Mouse (Mus musculus): ENCODE results near the gene Rack1.
"Not testable (repeated sequence)": the region's sequence is repeated elsewhere in the genome, so short reads cannot be mapped to it uniquely, and the experiment has no call there.

Rack1 gene

GRCm38 (mm10) chr11:48841213-48841612 is 41.1 kb downstream of the Rack1 start:
- no peak for DNase-seq (ENCODE audit: low spot score)

GRCm38 (mm10) chr11:48842378-48842792 is 42.3 kb downstream of the Rack1 start:
- DNase-seq (ENCODE audit: low spot score), result no peak

- DNase-seq (ENCODE audit: low spot score), result no peak
Measured at GRCm38 (mm10) chr11:48843202-48843601, 43.1 kb downstream of the Rack1 start.

GRCm38 (mm10) chr11:48844309-48844708 is 44.2 kb downstream of the Rack1 start:
- no peak for DNase-seq (ENCODE audit: low spot score)

GRCm38 (mm10) chr11:48845244-48845815 is 45.2 kb downstream of the Rack1 start:
- no peak for DNase-seq (ENCODE audit: low spot score)

GRCm38 (mm10) chr11:48846362-48846761 is 46.2 kb downstream of the Rack1 start:
- DNase-seq (ENCODE audit: low spot score), result not testable (repeated sequence)

- DNase-seq (ENCODE audit: low spot score), result no peak
Measured at GRCm38 (mm10) chr11:48846881-48847280, 46.7 kb downstream of the Rack1 start.

- no peak for DNase-seq (ENCODE audit: low spot score)
Measured at GRCm38 (mm10) chr11:48850240-48850639, 50.1 kb downstream of the Rack1 start.

GRCm38 (mm10) chr11:48851270-48851995 is 51.3 kb downstream of the Rack1 start:
- no peak for DNase-seq (ENCODE audit: low spot score)

- DNase-seq (ENCODE audit: low spot score), result no peak
Measured at GRCm38 (mm10) chr11:48852190-48852589, 52.1 kb downstream of the Rack1 start.

- no peak for DNase-seq (ENCODE audit: low spot score)
Measured at GRCm38 (mm10) chr11:48852624-48853473, 52.7 kb downstream of the Rack1 start.

GRCm38 (mm10) chr11:48853474-48854180 is 53.5 kb downstream of the Rack1 start:
- peak; percentile 83 for DNase-seq (ENCODE audit: low spot score)

Measured in ovary, postnatal 36 days (tissue).